Mouse (Mus musculus) gastrocnemius, postnatal 25 days (tissue): Measurements from ENCODE around the gene Cpeb1. TPM values are rescaled to one million over a fixed set of nuclear protein-coding genes. Genes with fewer than 3 reads are reported as not detected.

Source experiments
- DNase-seq: peaks from one replicate; pipeline ENCODE4 v3.0.0; 2022
- total RNA-seq, 2 experiments: library from RNA; stranded (reverse); gene quantifications; 1 replicate in 1 of 2; 2 replicates in 1 of 2; pipeline ENCODE4 v1.2.3; 2021

Cpeb1 gene
- total RNA-seq, 2 experiments from 2014 or later: 14.4 to 17.2 TPM

DNA sequence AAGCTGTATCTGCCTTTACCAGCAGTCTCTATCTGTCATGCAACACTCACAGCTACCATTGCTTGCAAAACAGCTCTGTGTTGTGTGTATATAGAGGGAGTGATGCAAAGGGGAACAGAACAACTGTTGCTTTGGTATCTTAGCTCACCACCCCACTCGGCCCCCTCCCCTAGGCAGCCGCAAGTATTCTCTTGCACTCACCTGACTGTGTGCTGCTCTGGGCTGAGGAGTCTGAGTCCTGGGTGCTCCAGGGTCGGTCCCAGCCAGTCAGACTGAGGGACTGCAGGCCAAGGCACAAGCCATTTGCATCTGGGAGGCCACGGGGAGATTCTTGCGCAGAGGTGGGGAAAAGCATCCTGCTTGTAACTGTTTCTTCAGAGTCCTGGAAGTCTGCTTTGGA lies 83.5 kb downstream of the Cpeb1 start:
- no peak for DNase-seq

DNA sequence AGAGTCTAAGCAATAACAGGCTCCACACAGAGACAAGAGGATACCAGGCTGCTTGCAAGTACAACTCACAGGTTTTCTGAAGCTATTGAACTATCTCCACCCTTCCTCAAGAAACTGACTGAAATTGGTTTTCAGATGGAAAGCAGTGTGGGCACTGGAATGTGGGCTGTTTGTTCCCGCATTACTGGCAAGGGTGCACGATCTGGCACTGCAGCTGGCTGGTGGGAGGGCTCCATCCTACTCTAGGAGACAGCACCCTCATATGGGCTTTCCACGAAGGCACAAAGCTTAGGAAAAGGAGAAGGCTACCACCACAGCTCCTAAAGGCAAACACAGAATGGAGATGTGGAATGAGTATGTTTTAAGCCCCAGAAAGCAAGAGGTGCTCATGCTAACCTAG lies 85.5 kb downstream of the Cpeb1 start:
- no peak for DNase-seq

DNA sequence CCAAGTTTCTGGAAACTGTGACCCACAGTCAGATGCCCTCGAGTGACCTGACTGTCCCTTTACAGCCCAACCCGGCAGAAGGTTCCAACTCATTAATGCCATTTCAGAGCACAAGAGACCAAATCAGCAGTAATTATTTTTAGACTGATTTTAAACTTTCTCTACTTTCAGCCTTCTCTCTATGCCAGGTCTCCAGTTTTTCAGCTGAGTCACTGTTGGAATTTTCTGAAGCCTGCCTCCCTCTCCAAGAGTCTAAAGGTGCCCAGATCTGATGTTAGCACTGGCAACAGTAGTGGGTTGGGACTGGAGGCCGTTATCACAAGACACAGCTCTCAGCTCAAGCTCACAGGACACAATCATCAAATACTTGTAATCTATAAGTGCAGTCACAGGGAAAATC lies 87.3 kb downstream of the Cpeb1 start:
- peak; percentile 14 for DNase-seq

GRCm38 (mm10) chr7:81356975-81357374 lies 98.3 kb downstream of the Cpeb1 start:
- no peak for DNase-seq

- no peak for DNase-seq
Observed at GRCm38 (mm10) chr7:81356360-81356759, 98.9 kb downstream of the Cpeb1 start.

GRCm38 (mm10) chr7:81355746-81356145 lies 99.5 kb downstream of the Cpeb1 start:
- no peak for DNase-seq

DNA sequence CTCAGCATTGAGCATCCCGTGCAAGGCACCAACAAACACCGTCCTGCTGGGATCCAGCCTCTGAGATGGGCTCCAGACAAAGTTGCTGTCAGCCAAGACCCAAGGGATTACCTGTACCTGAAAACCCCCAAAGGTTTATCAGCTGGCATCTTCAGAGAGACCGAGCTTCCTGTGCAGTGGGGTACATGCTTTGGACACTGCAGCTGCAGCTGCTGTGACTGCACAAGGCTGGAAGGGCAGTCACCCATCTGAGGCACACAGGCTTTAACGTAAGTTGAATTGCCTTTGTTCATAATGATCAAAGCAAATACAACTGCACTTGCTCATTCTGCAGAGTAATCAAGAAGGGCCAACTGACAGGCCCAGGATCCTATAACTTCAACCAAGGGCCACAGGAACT lies 103.4 kb downstream of the Cpeb1 start:
- DNase-seq: no peak

DNA sequence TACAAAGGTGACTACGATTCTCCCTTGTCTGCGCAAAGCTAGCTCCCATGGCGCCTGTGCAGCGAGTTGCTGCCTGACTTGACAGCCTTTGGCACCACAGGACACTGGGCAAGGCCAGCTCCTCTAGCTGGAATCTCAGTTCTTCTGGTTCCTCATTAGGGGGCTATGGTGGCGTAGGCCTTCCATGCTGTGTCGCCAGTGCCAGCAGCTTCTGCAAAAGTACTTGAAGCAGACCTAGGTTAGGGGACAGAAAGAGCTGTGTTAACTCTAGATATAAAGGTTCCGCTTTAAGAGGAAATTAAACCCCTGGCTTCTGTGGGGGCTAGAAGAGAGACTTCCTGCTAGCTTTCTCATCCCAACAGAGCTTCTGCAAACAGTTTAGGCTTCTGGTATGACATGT lies 107.1 kb downstream of the Cpeb1 start:
- DNase-seq: no peak

DNA sequence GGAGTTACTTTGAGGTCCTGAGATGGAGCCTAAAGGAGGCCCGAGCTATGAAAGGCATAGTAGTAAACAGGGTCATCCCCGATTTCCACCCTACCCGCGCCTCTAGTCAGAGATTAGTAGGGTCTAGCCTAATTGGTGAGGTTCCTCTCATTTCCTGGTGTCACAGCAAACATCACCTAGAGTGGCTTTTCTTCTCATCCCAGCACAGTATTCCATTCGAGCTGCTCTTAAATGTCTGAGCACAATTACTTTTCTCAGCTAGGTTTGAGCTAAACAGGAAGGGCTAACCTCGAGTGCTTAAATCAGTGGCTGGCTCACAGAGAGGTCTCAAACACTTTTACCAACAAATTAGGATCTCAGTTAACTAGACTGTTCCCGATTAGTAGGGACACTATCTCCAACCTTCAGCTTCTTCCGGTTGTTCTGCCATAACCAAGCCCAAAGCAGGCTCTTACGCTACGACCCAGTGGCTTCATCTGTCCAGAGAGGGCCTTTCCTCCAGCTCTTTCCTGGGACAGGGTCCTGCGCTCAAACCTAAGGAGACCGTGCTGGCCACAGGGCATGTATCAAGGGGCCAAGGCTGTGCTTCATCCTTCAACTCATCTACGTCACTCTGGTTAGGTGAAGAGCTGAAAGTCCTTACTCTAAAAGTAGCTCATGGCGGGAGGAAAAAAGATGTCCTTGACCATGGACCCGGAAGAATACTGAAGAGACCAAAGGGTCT lies 109.7 kb downstream of the Cpeb1 start:
- DNase-seq: no peak

DNA sequence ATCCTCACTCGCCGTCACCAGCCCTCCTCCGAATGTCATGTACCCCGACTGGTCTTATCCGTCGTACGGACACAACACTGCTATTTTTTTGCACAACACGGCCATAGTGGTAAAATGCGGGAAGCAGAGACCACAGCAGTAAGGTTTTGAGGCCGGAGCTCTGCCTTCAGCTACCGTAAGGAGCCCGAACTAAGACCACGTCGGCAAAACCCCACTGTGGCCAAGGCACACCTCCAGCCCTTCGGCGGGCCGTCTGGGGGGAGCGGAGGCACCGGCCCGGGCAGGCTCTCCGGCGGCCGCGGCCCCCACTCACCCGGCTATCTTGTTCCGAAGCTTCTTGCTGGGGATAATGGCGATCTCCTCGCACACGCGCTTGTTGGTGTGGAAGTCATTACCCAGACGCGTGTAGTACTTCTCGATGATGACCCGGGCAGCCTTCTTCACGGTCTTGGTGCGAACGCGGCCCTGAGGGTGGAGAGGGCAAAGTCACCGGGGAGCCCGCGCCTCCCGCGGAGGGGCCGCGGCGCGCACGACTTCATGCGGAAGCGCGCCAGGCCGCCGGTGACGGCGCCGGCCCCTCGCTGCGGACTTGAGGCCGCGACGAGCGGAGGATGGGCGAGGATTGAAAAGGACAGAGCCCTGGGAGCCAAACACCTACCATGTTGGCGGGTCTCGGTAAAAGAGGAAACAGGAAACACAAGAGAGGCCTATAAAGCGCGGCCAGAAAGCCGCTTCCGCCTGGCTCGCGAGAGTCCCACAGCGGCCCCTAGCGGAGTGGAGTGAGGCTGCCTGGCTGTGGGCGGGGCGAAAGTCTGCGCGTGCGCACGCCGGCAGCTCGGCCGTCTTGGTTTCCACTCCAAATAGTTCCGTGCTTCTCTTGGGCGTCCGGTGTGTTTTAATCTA lies 110.5 kb downstream of the Cpeb1 start, which contains the start of gene Rps17:
Rps17 (minus strand) TSS at position 711 of the 903 bp plus-strand sequence.
- peak; percentile 96 for DNase-seq

GRCm38 (mm10) chr7:81343831-81344230 lies 111.4 kb downstream of the Cpeb1 start:
- DNase-seq: no peak

- DNase-seq: no peak
Observed at GRCm38 (mm10) chr7:81343316-81343715, 111.9 kb downstream of the Cpeb1 start.

DNA sequence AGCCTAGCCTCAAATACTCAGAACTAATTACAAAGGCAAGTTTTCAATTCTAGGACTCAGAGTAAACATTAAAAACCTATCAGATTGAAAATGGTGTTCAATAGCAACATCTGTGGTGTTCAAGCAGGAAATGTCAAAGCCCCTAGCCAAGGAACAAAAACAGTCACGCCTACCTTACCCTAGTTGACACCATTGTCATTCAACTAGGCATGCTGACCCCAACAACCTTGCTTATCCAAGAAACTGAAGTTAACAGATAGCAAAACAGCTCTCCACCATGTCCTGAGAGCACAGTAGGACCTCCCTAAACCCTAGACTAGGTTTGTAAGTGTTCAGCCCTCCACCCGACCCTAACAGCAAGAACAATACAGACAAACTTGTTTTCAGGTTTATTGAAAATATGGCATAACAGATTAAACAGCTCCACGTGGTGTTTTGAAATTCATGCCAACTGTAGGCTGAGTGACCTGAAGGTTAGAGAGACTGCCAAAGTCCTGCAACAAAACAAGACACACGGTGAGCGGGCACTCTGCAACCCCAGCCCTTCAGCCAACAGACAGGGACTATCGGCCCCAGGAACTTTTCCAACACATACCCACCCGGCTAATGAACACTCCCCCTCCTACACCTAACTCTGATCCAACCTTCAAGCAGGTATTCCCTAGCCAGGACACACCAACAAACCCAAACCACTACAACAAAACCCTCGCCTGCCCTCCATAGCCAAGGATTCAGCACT lies 112.7 kb downstream of the Cpeb1 start:
- no peak for DNase-seq

GRCm38 (mm10) chr7:81341563-81341962 lies 113.7 kb downstream of the Cpeb1 start:
- DNase-seq: no peak

- DNase-seq: no peak
Observed at GRCm38 (mm10) chr7:81339783-81340182, 115.5 kb downstream of the Cpeb1 start.

- DNase-seq: no peak
Observed at GRCm38 (mm10) chr7:81338522-81338873, 116.8 kb downstream of the Cpeb1 start.

DNA sequence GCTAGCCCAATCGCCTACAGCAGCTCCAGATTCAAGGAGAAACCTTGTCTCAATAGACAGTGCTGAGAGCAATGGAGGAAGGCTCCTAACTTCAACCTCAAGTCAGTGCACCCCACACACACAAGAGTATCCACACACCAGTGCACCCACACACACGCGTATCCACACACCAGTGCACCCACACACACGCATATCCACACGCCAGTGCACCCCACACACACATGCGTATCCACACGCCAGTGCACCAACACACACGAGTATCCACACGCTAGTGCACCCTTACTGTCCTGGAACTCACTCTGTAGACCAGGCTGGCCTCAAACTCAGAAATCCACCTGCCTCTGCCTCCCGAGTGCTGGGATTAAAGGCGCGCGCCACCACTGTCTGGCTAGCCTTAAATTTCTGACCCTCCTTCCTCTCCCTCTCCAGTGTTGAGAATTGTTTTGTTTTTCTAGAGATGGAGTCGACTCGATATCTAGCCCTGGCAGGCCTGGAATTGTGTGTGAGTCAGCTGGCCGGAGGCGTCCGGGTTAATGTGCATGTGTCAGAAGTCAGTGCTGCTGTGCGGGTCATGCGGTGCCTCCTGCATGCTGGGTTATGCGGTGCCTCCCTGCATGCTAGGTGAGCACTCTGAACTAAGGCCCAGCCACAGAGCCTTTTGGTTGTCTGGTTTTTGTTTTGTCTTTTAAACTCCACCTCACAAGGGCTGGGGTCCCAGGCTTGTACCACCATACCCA lies 117.3 kb downstream of the Cpeb1 start:
- no peak for DNase-seq

- no peak for DNase-seq
Observed at GRCm38 (mm10) chr7:81336432-81336786, 118.9 kb downstream of the Cpeb1 start.

GRCm38 (mm10) chr7:81335705-81336431 lies 119.4 kb downstream of the Cpeb1 start:
- no peak for DNase-seq

DNA sequence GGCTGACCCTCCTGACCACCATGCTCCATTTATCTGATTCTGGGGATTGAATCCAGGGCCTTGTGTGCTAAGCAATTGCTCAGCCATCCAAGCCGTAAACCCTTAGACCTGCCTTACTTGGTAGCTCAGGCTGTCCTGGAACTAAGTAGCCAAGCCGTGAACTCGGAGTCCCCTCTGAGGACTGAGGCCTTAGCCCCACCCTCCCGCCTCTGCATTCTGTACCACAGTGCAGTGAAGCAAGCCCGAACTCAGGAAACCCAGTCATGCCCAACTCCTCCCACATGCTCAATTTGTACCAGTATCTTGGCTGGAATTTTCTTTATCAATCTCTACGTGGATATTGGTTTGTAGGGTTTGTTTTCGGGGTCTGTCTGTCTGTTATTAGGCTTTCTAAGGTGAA lies 123.4 kb downstream of the Cpeb1 start:
- DNase-seq: no peak

- DNase-seq: no peak
Observed at GRCm38 (mm10) chr7:81330767-81331166, 124.5 kb downstream of the Cpeb1 start.
